Mouse (Mus musculus): ENCODE measurements around the gene Tspan5. TPM values are rescaled to one million over a fixed set of nuclear protein-coding genes. Genes with fewer than 3 reads are reported as not detected.

Tspan5 gene
- total RNA-seq, 2 experiments from 2014 or later: 256 to 284 TPM

DNA sequence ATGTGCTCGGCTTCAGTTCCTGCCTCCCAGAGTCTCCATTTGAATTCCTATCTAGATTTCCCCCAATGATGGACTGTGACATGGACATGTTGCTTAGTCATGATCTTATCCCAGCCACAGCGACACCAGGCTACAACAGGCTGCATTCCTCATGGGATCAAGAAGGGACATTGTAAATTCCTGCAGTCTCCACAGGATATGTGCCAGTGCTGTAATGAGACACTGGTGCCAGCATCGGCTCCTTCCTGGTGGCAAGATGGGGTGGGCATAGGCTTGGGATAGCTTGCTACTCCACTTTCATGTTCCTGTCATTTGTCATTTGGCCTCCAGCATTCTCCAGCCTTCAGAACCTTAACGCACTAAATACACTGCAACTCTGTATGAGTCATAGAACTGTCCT, 175.0 kb downstream of the Tspan5 start:
- DNase-seq (ENCODE audit: low spot score in 2 of 2): no peak

DNA sequence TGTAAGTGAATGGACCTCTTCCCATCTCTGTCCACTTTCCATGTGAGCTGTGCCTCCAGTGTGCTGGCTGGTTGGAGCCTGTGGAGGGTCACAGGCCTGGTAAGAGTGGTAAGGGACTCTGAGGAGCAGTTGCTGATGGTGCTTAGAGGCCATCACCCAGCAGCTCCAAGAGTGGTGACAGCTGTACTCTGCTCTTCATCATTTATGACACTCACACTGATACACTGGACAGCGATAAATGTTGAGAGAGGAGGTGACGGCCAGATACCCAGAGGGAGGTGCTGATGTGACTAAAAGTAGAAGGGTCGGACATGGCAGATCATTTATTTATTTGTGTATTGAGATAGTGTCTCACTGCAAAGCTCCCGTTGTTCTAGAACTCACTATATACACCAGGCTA, 176.2 kb downstream of the Tspan5 start:
- DNase-seq (ENCODE audit: low spot score in 2 of 2): no peak

DNA sequence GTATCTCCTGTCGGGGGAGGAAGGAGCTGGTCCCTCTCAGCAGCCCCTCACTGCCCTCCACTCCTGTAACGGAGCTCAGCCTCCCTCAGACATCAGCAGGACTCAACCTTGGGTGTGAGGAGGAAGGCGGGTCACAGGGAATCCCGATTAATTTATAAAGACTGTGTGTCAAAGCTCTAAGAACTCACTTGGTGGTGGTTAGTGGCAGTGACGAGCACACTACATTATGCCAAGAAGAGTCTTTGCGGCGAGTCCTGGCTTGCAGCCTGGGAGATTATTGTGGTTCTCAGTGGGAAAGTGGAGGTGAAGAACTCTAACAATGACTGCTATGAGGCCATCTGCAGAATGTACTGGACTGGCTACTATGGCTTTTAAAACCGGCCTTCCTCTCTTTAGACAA, 184.2 kb downstream of the Tspan5 start:
- DNase-seq (ENCODE audit: low spot score in 2 of 2): no peak

DNA sequence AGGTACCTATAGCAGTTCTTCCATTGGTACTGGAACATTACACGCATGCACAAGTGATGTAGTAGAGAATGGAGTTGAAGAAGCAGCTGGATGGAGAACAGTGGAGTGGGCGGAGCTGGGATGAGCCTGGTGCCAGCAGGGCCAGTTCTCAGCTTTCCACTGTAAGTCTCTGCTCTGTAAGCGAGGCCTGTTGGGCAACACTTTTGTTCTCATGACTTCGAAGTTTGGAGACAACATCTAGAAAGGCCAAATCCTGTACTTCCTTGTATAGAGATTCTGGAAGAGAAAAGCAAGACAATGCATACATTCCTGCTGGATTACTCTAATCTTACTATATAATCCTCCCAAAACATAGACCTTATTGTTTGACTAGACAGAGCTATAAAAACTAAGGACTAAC, 185.4 kb downstream of the Tspan5 start:
- no peak for DNase-seq (ENCODE audit: low spot score in 2 of 2)

DNA sequence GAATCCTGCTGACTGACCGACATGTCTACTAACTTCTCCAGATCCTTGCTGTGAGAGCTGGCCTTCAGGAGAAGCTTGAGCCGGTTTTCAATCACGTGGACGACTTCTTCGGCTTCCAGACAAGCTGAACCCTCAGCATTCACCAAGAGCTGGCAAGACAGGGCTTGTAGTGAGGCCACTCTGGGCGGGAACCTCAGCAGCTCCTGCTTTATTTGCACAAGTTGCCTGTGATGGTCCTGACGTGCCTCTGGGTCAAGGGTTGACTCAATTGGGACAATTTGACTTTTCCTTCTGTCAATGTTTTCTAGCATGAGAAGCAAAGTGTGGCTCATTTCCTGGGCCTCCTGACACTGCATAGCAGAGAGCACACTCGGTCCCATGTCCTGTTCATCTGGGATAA, 194.8 kb downstream of the Tspan5 start:
- no peak for DNase-seq (ENCODE audit: low spot score in 2 of 2)

DNA sequence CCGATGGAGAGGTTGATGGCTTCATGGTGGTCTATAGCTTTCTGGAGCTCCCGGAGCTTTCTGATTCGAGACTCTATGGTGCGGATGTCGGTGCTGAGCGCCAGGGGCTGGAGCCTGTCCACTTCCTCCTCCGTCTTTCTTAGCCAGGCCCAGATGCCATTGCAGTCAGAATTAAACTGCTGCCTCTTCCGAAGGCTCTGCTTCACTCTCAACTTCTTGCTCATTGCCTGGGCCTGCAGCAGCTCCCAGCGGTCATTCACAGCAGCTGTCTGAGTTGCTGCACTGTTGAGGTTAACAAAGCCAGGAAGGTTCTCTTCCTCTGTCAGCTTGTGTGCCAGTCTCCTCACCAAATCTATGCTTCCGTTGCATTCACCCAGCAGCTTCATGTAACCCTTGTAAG, 195.2 kb downstream of the Tspan5 start:
- DNase-seq (ENCODE audit: low spot score in 2 of 2): no peak

DNA sequence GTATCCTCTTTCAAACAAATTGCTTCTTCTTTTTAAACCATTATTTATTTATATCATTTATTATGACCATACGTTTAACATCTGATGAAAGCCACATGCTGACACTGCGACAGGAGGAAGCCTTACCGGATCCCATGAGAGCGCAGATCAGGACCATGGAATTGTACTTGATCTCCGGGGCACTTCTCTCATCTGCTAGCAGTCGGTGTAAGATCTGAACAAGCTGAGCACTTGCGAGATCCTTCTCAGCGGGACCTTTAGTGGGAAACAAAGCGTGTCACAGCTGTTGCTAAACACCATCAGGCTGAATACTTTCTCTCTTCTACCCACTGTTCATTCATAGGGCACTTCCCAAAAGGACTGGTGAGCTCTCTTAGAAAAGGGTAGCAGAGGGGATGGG, 199.6 kb downstream of the Tspan5 start:
- DNase-seq (ENCODE audit: low spot score in 2 of 2): no peak

DNA sequence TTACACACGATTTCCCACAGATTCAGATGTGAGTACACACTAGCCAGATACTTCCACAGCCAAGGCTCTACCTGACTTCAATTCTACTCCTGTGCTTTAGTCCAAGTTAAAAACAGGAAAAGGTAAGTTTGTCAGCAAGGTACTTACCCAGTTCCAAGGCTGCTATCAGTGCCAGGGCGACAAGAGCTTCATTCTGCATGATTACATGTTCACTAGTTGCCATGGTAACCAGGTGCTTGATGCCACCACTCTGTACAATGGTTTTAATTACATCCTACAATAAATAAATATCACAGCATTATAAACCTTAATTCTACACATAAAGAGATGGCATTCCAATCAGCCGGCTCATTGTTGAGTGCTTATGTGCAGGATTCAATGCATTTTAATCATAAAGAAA, 203.5 kb downstream of the Tspan5 start:
- no peak for DNase-seq (ENCODE audit: low spot score in 2 of 2)

DNA sequence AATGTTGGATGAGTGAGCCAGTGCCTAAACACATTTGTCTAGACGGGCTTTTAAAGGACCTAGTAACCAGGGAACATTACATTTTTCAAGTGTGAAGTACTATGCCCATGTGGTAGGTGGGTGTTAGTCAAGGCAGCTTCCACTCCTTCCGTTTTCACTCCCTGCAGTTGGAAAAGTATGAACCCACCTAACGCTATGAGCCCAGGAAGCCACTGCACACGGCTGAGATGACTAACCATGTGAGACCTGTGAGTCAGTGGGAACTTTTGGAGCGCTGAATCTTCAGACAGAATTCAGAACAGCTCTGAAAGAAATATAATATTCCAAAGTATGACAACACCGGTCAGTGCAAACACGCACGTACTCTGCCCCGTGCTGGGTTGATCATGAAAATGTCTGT, 207.1 kb downstream of the Tspan5 start:
- peak; percentile 58 to 72 for DNase-seq (ENCODE audit: low spot score in 2 of 2)

DNA sequence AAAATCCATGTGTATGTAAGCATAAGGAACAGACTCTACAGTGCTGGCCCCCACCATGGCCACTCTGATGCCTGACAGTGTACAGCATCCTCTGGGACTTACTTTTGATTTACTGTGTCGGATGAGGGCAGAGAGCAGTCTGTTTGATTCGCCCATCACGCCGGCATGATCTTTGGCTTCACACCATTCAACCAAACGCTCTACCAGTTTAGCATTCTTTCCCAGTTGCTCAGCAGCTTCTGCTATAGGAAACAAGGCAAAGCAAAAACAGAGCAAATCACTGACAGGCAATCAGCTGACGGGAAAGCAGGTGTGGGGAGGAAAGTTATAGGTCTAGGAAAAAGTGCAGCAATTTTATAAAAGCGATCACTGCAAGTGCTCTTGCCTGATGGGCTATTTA, 213.2 kb downstream of the Tspan5 start:
- no peak for DNase-seq (ENCODE audit: low spot score in 2 of 2)

Other genes starting within 250 kb of the Tspan5 start
- 100 to 1,000 TPM; 189 to 215 TPM for gene Eif4e, start 216.0 kb upstream of the Tspan5 start, total RNA-seq (2021)

Measured in left cerebral cortex, adult 18-20 months (tissue).